Mouse (Mus musculus) liver, embryonic 14.5 days (tissue): ENCODE data around the gene Gm20683.

Experiments
- CTCF ChIP-seq: IDR thresholded peaks from 2 replicates; pipeline ENCODE4 v1.5.1; 2016; ENCODE audit warnings: antibody characterized with exemption, low read depth, control low read depth
- EP300 ChIP-seq: IDR thresholded peaks from 2 replicates; pipeline ENCODE4 v1.6.1; 2016; ENCODE audit warnings: antibody characterized with exemption, low read depth

DNA sequence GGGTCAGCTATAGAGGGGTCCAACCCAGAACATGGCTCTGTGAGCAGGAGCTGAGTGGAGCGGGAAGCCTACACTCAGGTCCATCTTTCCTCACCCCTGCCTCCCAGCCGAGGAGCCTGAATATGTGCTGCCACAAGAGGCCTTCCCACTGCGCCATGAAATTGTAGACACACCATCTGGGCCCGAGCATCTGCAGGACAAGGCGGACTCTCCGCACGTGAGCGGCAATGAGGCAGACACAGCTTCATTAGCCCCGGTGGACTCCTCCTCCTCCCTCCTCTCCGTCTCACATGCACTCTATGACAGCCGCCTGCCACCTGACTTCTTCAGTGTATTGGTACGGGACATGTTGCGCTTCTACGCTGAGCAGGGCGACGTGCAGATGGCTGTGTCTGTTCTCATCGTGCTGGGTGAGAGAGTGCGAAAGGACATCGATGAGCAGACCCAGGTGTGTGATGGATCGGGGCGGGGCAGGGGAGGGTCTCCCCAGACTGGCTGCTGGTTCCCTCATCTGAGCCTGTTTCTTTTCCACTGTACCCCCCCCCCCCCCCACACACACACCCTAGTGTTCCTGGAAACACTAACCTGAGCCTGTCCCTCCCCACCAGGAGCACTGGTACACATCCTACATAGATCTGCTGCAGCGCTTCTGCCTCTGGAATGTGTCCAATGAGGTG is 13.9 kb downstream of the Gm20683 start:
- TF ChIP-seq CTCF (no peak), EP300 (no peak)
